Mouse (Mus musculus) CH12.LX (cell line): Measurements from ENCODE around the gene BC048507. TPM values are rescaled to one million over a fixed set of nuclear protein-coding genes. Genes with fewer than 3 reads are reported as not detected.

Source experiments
- DNase-seq: peaks from one replicate; pipeline ENCODE4 v3.0.0-alpha.2; 2013; ENCODE audit errors: extremely low read depth
- H3K27ac ChIP-seq: 2 replicates; pipeline ENCODE4 v1.5.1; 2012; ENCODE audit warnings: low read depth, mild to moderate bottlenecking, control low read depth, moderate library complexity; ENCODE audit not compliant: insufficient read depth
- H3K27me3 ChIP-seq: replicated peaks from 2 replicates; pipeline ENCODE3; 2012; ENCODE audit warnings: inconsistent platforms
- H3K36me3 ChIP-seq, 2 experiments: replicated peaks in 1 of 2; 2 replicates each; pipeline versions ENCODE3 to v1.6.1; 2012; ENCODE audit warnings: inconsistent platforms in 1 of 2, low read length in 1 of 2, mild to moderate bottlenecking in 1 of 2, mixed read lengths in 1 of 2, moderate library complexity in 1 of 2; ENCODE audit not compliant: control insufficient read depth in 1 of 2, insufficient read depth in 1 of 2
- H3K4me1 ChIP-seq, 2 experiments: 2 replicates each; pipeline ENCODE4 v1.6.1; 2012; ENCODE audit warnings: inconsistent platforms in 1 of 2, moderate library complexity in 1 of 2; ENCODE audit not compliant: insufficient read depth in 2 of 2, control insufficient read depth in 1 of 2
- H3K4me2 ChIP-seq: 2 replicates; pipeline ENCODE4 v1.6.1; 2012; ENCODE audit warnings: low read depth, mild to moderate bottlenecking, control low read depth; ENCODE audit not compliant: poor library complexity, insufficient read depth, severe bottlenecking
- H3K4me3 ChIP-seq, 3 experiments: fragments of 150-350 bp in 1 of 3; sonication (generic) in 1 of 3; replicated peaks in 1 of 3; 2 replicates each; pipeline versions ENCODE3 to v1.5.1; 2011 to 2012; ENCODE audit warnings: low read depth in 2 of 3, low read length in 2 of 3, mild to moderate bottlenecking in 2 of 3, moderate library complexity in 2 of 3, control low read depth in 1 of 3, improper control_type of control experiment in 1 of 3, inconsistent platforms in 1 of 3, mixed read lengths in 1 of 3; ENCODE audit not compliant: poor library complexity in 1 of 3
- H3K79me2 ChIP-seq: replicated peaks from 2 replicates; pipeline ENCODE4 v1.6.1; 2012; ENCODE audit warnings: mild to moderate bottlenecking, moderate library complexity; ENCODE audit not compliant: control insufficient read depth, poor library complexity, insufficient read depth, severe bottlenecking; ENCODE audit errors: extremely low read depth
- H3K9ac ChIP-seq: 2 replicates; pipeline ENCODE4 v1.6.1; 2012; ENCODE audit warnings: low read depth, mild to moderate bottlenecking, control low read depth, moderate library complexity; ENCODE audit not compliant: insufficient read depth
- H3K9me3 ChIP-seq: replicated peaks from 2 replicates; pipeline ENCODE3; 2012; ENCODE audit warnings: low read length, inconsistent platforms, mixed read lengths
- BHLHE40 ChIP-seq: IDR thresholded peaks from 2 replicates; pipeline ENCODE4 v1.6.1; 2011; ENCODE audit warnings: mild to moderate bottlenecking, low read depth, low read length, improper control_type of control experiment
- CHD2 ChIP-seq: IDR thresholded peaks from 2 replicates; pipeline ENCODE4 v1.6.1; 2011; ENCODE audit warnings: low read length, improper control_type of control experiment
- E2F4 ChIP-seq: IDR thresholded peaks from 2 replicates; pipeline ENCODE4 v1.6.1; 2011; ENCODE audit warnings: low read depth, low read length, improper control_type of control experiment; ENCODE audit not compliant: insufficient replicate concordance
- EP300 ChIP-seq: IDR thresholded peaks from 2 replicates; pipeline ENCODE4 v1.6.1; 2011; ENCODE audit warnings: low read length, improper control_type of control experiment
- GABPA ChIP-seq: IDR thresholded peaks from 2 replicates; pipeline ENCODE4 v1.6.1; 2012; ENCODE audit warnings: low read depth, low read length, improper control_type of control experiment, inconsistent platforms; ENCODE audit not compliant: insufficient replicate concordance
- HCFC1 ChIP-seq: IDR thresholded peaks from 2 replicates; pipeline ENCODE4 v1.6.1; 2012; ENCODE audit warnings: low read depth, mild to moderate bottlenecking, inconsistent platforms, low read length, improper control_type of control experiment
- IRF4 ChIP-seq: IDR thresholded peaks from 2 replicates; pipeline ENCODE4 v1.6.1; 2014; ENCODE audit warnings: low read depth, mild to moderate bottlenecking, inconsistent platforms, low read length, improper control_type of control experiment
- JUN ChIP-seq: IDR thresholded peaks from 2 replicates; pipeline ENCODE4 v1.6.1; 2011; ENCODE audit warnings: low read depth, mild to moderate bottlenecking, low read length, improper control_type of control experiment, moderate library complexity; ENCODE audit not compliant: insufficient read depth
- JUND ChIP-seq: conservative IDR thresholded peaks from 2 replicates; pipeline ENCODE4 v1.6.1; 2011; ENCODE audit warnings: low read depth, low read length, improper control_type of control experiment
- MAFK ChIP-seq: IDR thresholded peaks from 2 replicates; pipeline ENCODE4 v1.6.1; 2011; ENCODE audit warnings: low read length, improper control_type of control experiment; ENCODE audit not compliant: insufficient replicate concordance
- MAZ ChIP-seq: IDR thresholded peaks from 2 replicates; pipeline ENCODE4 v1.6.1; 2012; ENCODE audit warnings: low read depth, mild to moderate bottlenecking, inconsistent platforms, low read length, improper control_type of control experiment, moderate library complexity
- MEF2A ChIP-seq: IDR thresholded peaks from 2 replicates; pipeline ENCODE4 v1.6.1; 2014; ENCODE audit warnings: low read depth, mild to moderate bottlenecking, inconsistent platforms, low read length, improper control_type of control experiment, borderline replicate concordance
- NELFE ChIP-seq: IDR thresholded peaks from 2 replicates; pipeline ENCODE4 v1.6.1; 2011; ENCODE audit warnings: low read depth, low read length, improper control_type of control experiment
- PAX5 ChIP-seq: IDR thresholded peaks from 2 replicates; pipeline ENCODE4 v1.6.1; 2012; ENCODE audit warnings: low read length, inconsistent platforms, mixed read lengths
- POLR2AphosphoS2 ChIP-seq: IDR thresholded peaks from 2 replicates; pipeline ENCODE4 v1.6.1; 2011; ENCODE audit warnings: low read depth, low read length, improper control_type of control experiment
- RCOR1 ChIP-seq: conservative IDR thresholded peaks from 2 replicates; pipeline ENCODE4 v1.6.1; 2012; ENCODE audit warnings: low read depth, mild to moderate bottlenecking, inconsistent platforms, low read length, improper control_type of control experiment
- TCF12 ChIP-seq: IDR thresholded peaks from 2 replicates; pipeline ENCODE4 v1.6.1; 2014; ENCODE audit warnings: low read depth, mild to moderate bottlenecking, inconsistent platforms, low read length, improper control_type of control experiment
- USF1 ChIP-seq: IDR thresholded peaks from 2 replicates; pipeline ENCODE4 v1.6.1; 2014; ENCODE audit warnings: low read depth, mild to moderate bottlenecking, inconsistent platforms, low read length, improper control_type of control experiment
- USF2 ChIP-seq: conservative IDR thresholded peaks from 2 replicates; pipeline ENCODE4 v1.6.1; 2011; ENCODE audit warnings: low read depth, low read length, improper control_type of control experiment
- ZMIZ1 ChIP-seq: IDR thresholded peaks from 2 replicates; pipeline ENCODE4 v1.6.1; 2012; ENCODE audit warnings: low read depth, mild to moderate bottlenecking, inconsistent platforms, low read length, improper control_type of control experiment
- ZNF384 ChIP-seq: IDR thresholded peaks from 2 replicates; pipeline ENCODE4 v1.6.1; 2012; ENCODE audit warnings: low read depth, low read length, improper control_type of control experiment, inconsistent platforms
- dilution Hi-C: fragments of 300-500 bp; cut with MboI; formaldehyde crosslinking; loops from 2 replicates; pipeline ENCODE4 v1.14.3; 2020; ENCODE audit warnings: low sequenced_read_pairs; ENCODE audit not compliant: extremely low pct_unique_long_range_greater_than_20kb, extremely low pct_ligation_motif_present
- in situ Hi-C: fragments of 300-500 bp; cut with MboI; formaldehyde crosslinking; loops from 3 replicates; pipeline ENCODE4 v1.14.3; 2019; ENCODE audit warnings: low sequenced_read_pairs, low pct_ligation_motif_present, low pct_unique_long_range_greater_than_20kb, mixed read lengths
- polyA plus RNA-seq: library from polyadenylated mRNA; unstranded; fragments of >175 nt; gene quantifications from 2 replicates; pipeline ENCODE4 v1.2.1, GENCODE M21; 2012; ENCODE audit warnings: low read depth; ENCODE audit not compliant: insufficient read length
- total RNA-seq, 2 experiments: library from RNA; depleted of rRNA; stranded (reverse); fragments of 300-350 nt in 1 of 2; fragments of >200 nt in 1 of 2; gene quantifications; 2 replicates each; pipeline ENCODE4 v1.2.3; 2012 to 2014

Gene BC048507
- total and polyA plus RNA-seq, 3 experiments: not detected

- TF ChIP-seq ZMIZ1: no peak
- no peak for TF ChIP-seq POLR2AphosphoS2
- no peak for TF ChIP-seq CHD2
- no peak for TF ChIP-seq RCOR1
- TF ChIP-seq PAX5: no peak
- no peak for TF ChIP-seq NELFE
- no peak for TF ChIP-seq JUN
- no peak for TF ChIP-seq USF2
- peak; percentile 54; the same call in 1 of the 2 replicates for TF ChIP-seq EP300
- no peak for TF ChIP-seq USF1
- no peak for TF ChIP-seq JUND
- no peak for TF ChIP-seq MAFK
- TF ChIP-seq E2F4: no peak
- no peak for TF ChIP-seq ZNF384
- TF ChIP-seq IRF4: peak; percentile 66
These were observed 18.8 kb upstream of the BC048507 start (continued) for GRCm38 (mm10) chr13:67844119-67844852.

- no peak overlapping the region for H3K4me3 ChIP-seq
- in situ Hi-C loops: no loop called here
These were observed 18.3 kb upstream of the BC048507 start for GRCm38 (mm10) chr13:67844853-67845194.

GRCm38 (mm10) chr13:67850361-67850760 is 12.8 kb upstream of the BC048507 start:
- H3K79me2 ChIP-seq: no peaks in the 10 kb centered on the region
- TF ChIP-seq NELFE (no peak), POLR2AphosphoS2 (no peak), PAX5 (no peak), USF1 (no peak), ZNF384 (no peak), MEF2A (no peak), MAFK (no peak), TCF12 (no peak), BHLHE40 (no peak), GABPA (no peak), EP300 (no peak), USF2 (no peak)
- no peaks in the 10 kb centered on the region for H3K9me3 ChIP-seq
- H3K4me3 ChIP-seq: no peak overlapping the region
- peaks cover 7% of the 10 kb centered on the region for H3K27me3 ChIP-seq
- no peak overlapping the region for H3K27ac ChIP-seq
- H3K9ac ChIP-seq: no peak overlapping the region
- no peak for DNase-seq
- in situ Hi-C loops (no loop called here), dilution Hi-C loops (no loop called here)
- no peak overlapping the region for H3K4me2 ChIP-seq
- no peaks in the 10 kb centered on the region for H3K4me1 ChIP-seq
- no peaks in the 10 kb centered on the region for H3K36me3 ChIP-seq

More at GRCm38 (mm10) chr13:67844853-67845194, 18.3 kb upstream of the BC048507 start:
- dilution Hi-C loops: no loop called here
- TF ChIP-seq POLR2AphosphoS2: no peak
- TF ChIP-seq HCFC1: no peak
- TF ChIP-seq ZMIZ1: no peak
- TF ChIP-seq GABPA: no peak
- no peak for TF ChIP-seq PAX5
- no peak for TF ChIP-seq MAZ
- Histone ChIP-seq H3K9me3 (no peaks in the 10 kb centered on the region), H3K79me2 (no peaks in the 10 kb centered on the region), H3K27me3 (peaks cover 9% of the 10 kb centered on the region), H3K4me2 (peak overlapping the region; percentile 48), H3K27ac (no peak overlapping the region), H3K4me1 (peaks cover 4 to 10% of the 10 kb centered on the region in 2 experiments; a peak in 2 of 4 replicates), H3K9ac (no peak overlapping the region), H3K36me3 (no peaks in the 10 kb centered on the region)
- DNase-seq: no peak
